Mouse (Mus musculus) hindbrain, postnatal 0 days (tissue): ENCODE measurements at regions not wholly inside any gene's neighbourhood (a gene's known extent, or its start where the extent isn't known, plus 50 kb on each side); places are given as distances from the start of the nearest gene placed in this dataset.

Experiments
- ATAC-seq: fragments of 200-750 bp; cut with Nextera tagmentation; 2 replicates; pipeline ENCODE4 v1.8.0; 2017; ENCODE audit warnings: mild to moderate bottlenecking, moderate TSS enrichment, moderate library complexity
- DNase-seq: peaks from one replicate; pipeline ENCODE4 v3.0.0-alpha.2; 2015; ENCODE audit warnings: low spot score
- H3K27ac ChIP-seq: fragments of 300-500 bp; sonication (generic); 2 replicates; pipeline ENCODE4 v1.5.1; 2014; ENCODE audit warnings: mild to moderate bottlenecking
- H3K27me3 ChIP-seq: fragments of 300-500 bp; sonication (generic); 2 replicates; pipeline ENCODE4 v1.6.1; 2014; ENCODE audit warnings: low read length, mixed read lengths; ENCODE audit not compliant: insufficient read depth
- H3K36me3 ChIP-seq: fragments of 300-500 bp; sonication (generic); 2 replicates; pipeline ENCODE4 v1.6.1; 2014; ENCODE audit warnings: low read length, mixed read lengths; ENCODE audit not compliant: insufficient read depth
- H3K4me1 ChIP-seq: fragments of 300-500 bp; sonication (generic); 2 replicates; pipeline ENCODE4 v1.6.1; 2014; ENCODE audit warnings: antibody characterized with exemption, low read length, mixed read lengths; ENCODE audit not compliant: insufficient read depth
- H3K4me2 ChIP-seq: fragments of 300-500 bp; sonication (generic); 2 replicates; pipeline ENCODE4 v1.6.1; 2014; ENCODE audit warnings: low read depth, mild to moderate bottlenecking, low read length, moderate library complexity, mixed read lengths
- H3K4me3 ChIP-seq: fragments of 300-500 bp; sonication (generic); 2 replicates; pipeline ENCODE4 v1.5.1; 2014; ENCODE audit warnings: low read length
- H3K9ac ChIP-seq: fragments of 300-500 bp; sonication (generic); replicated peaks from 2 replicates; pipeline ENCODE4 v1.6.1; 2014; ENCODE audit warnings: mild to moderate bottlenecking, low read length, moderate library complexity, mixed read lengths
- H3K9me3 ChIP-seq: fragments of 300-500 bp; sonication (generic); 2 replicates; pipeline ENCODE4 v1.6.1; 2016; ENCODE audit warnings: low read length, mixed read lengths
- CTCF ChIP-seq: IDR thresholded peaks from 2 replicates; pipeline ENCODE4 v1.5.1; 2016; ENCODE audit warnings: antibody characterized with exemption, control low read depth, low read depth
- WGBS: fragments of 180-500 bp; shearing (Covaris S2); extraction: QIAGEN DNeasy Blood & Tissue Kit; methylation state at CpG from one replicate; pipeline ENCODE4 v1.1.7; 2014; 5-methylcytosine and 5-hydroxymethylcytosine counted together

- DNase-seq (peak; percentile 10), ATAC-seq (no peak)
Observed at GRCm38 (mm10) chr7:35948389-35948788, 145.6 kb upstream of the Zfp507 start.

DNA sequence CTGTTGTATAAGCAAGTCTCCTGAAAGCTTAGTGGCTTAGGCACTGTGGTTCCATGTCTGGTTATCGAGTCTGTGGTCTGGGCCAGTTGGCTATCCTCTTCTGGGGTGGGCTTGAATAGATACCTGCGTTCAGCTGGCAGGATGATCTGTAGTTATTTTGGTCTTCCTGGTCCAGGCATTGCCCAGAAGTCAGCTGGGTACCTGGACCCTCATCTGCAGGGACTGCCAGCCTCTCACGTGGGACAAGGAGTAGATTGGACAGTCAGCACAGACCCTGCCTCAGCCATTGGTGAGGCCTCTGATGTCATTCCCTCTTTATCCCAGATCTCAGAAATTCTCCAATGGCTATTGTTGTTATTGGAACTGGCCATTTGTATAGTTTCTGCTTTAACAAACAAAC lies 138.3 kb upstream of the Zfp507 start:
- H3K27ac ChIP-seq: no peak overlapping the region
- H3K9me3 ChIP-seq: no peaks in the 10 kb centered on the region
- no peak overlapping the region for H3K4me2 ChIP-seq
- H3K4me3 ChIP-seq: no peak overlapping the region
- ATAC-seq (no peak), DNase-seq (no peak)
- no peaks in the 10 kb centered on the region for H3K36me3 ChIP-seq
- no peak for TF ChIP-seq CTCF
- no peaks in the 10 kb centered on the region for H3K27me3 ChIP-seq
- 79% methylated on average over 3 of the region's 3 CpGs for WGBS
- no peaks in the 10 kb centered on the region for H3K4me1 ChIP-seq
- H3K9ac ChIP-seq: no peak overlapping the region

More at GRCm38 (mm10) chr7:35948389-35948788, 145.6 kb upstream of the Zfp507 start:
- Histone ChIP-seq H3K9me3 (no peaks in the 10 kb centered on the region), H3K27ac (no peak overlapping the region), H3K36me3 (no peaks in the 10 kb centered on the region), H3K27me3 (no peaks in the 10 kb centered on the region), H3K4me3 (peak overlapping the region; percentile 8; the same call in 1 of the 2 replicates), H3K4me1 (no peaks in the 10 kb centered on the region), H3K4me2 (peak overlapping the region; percentile 46), H3K9ac (no peak overlapping the region)
- WGBS: 3% methylated on average over 13 of the region's 13 CpGs
- TF ChIP-seq CTCF: no peak

- no peak for DNase-seq
- H3K4me2 ChIP-seq: no peak overlapping the region
- H3K9ac ChIP-seq: no peak overlapping the region
- no peaks in the 10 kb centered on the region for H3K36me3 ChIP-seq
- H3K4me3 ChIP-seq: no peak overlapping the region
- H3K9me3 ChIP-seq: no peaks in the 10 kb centered on the region
- H3K27ac ChIP-seq: no peak overlapping the region
- H3K27me3 ChIP-seq: no peaks in the 10 kb centered on the region
- no peaks in the 10 kb centered on the region for H3K4me1 ChIP-seq
- no peak for TF ChIP-seq CTCF
- 39% methylated on average over 13 of the region's 13 CpGs for WGBS
- no peak for ATAC-seq
Observed at GRCm38 (mm10) chr7:35938123-35938869, 135.5 kb upstream of the Zfp507 start.

DNA sequence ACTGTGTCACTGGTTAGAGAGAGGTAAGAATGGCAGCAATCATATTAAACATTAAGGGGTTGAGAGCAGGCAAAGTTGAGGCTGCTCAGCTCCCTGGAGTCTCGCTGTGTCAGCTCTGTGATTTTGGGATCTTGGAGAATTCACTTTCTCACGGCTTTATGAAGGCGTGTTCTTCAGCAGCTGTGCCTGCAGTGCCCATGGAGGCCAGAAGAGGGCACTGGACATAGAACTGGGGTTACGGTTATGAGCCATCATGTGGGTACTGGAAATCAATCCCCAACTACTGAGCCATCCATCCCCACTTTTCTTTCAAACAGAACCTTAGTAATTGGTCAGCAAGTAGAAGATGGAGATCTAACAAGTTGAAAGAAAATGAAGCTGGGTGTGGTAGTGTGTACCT lies 123.9 kb upstream of the Zfp507 start:
- H3K27me3 ChIP-seq: no peaks in the 10 kb centered on the region
- no peaks in the 10 kb centered on the region for H3K36me3 ChIP-seq
- H3K9ac ChIP-seq: no peak overlapping the region
- ATAC-seq: no peak
- TF ChIP-seq CTCF: peak; percentile 26; the same call in 1 of the 2 replicates
- WGBS: 89% methylated on average over 4 of the region's 4 CpGs
- H3K4me3 ChIP-seq: no peak overlapping the region
- no peak for DNase-seq
- H3K27ac ChIP-seq: no peak overlapping the region
- no peaks in the 10 kb centered on the region for H3K4me1 ChIP-seq
- no peak overlapping the region for H3K4me2 ChIP-seq
- H3K9me3 ChIP-seq: no peaks in the 10 kb centered on the region

DNA sequence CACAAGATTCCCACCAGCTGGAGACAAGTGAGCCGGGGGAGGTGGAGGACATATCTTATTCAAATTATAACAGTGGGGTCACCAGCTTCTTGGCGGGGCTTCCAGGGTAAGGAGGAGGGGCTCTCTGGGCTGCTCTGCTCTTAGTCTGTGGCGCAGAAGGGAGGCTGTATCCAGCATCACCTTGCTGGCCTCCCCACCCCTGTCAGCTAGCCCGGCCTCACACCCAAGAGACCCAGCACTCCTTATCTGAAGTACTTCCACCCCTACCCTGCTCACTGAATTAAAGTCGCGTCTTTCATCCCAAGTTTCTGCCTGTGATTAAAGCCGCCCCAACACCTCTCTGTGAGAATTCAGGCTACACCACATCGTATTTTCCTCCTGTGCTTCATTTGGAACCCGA lies 119.8 kb upstream of the Zfp507 start:
- no peaks in the 10 kb centered on the region for H3K27me3 ChIP-seq
- no peaks in the 10 kb centered on the region for H3K36me3 ChIP-seq
- peak overlapping the region; percentile 36 for H3K4me2 ChIP-seq
- H3K27ac ChIP-seq: no peak overlapping the region
- H3K4me3 ChIP-seq: 0 out of 2 replicates have a peak overlapping the region, but pooled peaks have one; percentile 10
- no peaks in the 10 kb centered on the region for H3K4me1 ChIP-seq
- DNase-seq (no peak), ATAC-seq (no peak)
- 34% methylated on average over 9 of the region's 9 CpGs for WGBS
- no peak for TF ChIP-seq CTCF
- H3K9ac ChIP-seq: no peak overlapping the region
- no peaks in the 10 kb centered on the region for H3K9me3 ChIP-seq

DNA sequence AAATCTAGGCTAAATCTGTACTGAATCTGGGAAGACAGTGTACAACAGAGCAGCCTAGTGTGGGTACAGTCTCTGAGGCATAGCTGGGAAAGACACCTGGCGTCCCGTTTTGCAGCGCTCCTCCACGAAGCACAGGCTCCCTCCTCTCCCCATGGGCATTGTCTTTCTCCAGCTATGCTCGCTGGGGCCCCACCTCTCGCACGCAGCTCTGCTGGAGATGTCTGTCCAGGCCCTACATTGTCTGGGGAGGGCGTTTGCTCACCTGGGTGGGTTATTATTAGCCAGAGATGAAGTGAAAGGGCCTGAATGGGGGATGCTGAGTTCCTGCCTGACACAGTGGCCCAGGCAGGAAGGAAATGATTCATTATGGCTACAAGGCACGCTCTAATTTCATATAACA lies 118.1 kb upstream of the Zfp507 start:
- H3K9ac ChIP-seq: 0 out of 2 replicates have a peak overlapping the region, but pooled peaks have one; percentile 5

DNA sequence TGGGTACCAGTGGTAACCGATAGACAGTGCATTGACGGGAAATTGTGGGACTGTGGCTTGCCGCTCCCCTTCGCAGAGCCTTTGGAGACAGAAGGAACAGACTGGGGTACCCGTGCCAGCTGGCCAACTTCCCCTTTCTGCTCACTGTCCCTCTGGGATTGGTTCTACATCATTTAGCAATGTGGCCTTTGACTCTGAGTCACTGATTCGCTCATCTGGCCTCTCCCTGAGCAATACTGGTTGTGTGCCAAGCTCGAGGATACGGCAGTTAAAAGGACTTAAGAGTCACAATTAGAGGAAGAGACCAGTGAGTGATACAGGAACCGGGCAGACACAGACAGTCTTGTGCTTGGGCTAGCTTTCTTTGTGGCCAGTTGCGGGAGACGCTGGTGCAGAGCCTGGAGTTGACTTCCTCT lies 117.4 kb upstream of the Zfp507 start:
- ATAC-seq (peak; percentile 61), DNase-seq (peak; percentile 78)
- WGBS: 30% methylated on average over 11 of the region's 11 CpGs

More for the DNA sequence above, 118.1 kb upstream of the Zfp507 start:
- Histone ChIP-seq H3K36me3 (no peaks in the 10 kb centered on the region), H3K9me3 (no peaks in the 10 kb centered on the region), H3K4me2 (no peak overlapping the region), H3K4me1 (no peaks in the 10 kb centered on the region), H3K27ac (no peak overlapping the region), H3K4me3 (no peak overlapping the region), H3K27me3 (no peaks in the 10 kb centered on the region)
- TF ChIP-seq CTCF: no peak
- WGBS: 17% methylated on average over 9 of the region's 9 CpGs
- no peak for DNase-seq
- no peak for ATAC-seq

More for the DNA sequence above, 117.4 kb upstream of the Zfp507 start:
- Histone ChIP-seq H3K4me1 (no peaks in the 10 kb centered on the region), H3K36me3 (no peaks in the 10 kb centered on the region), H3K27ac (no peak overlapping the region), H3K9ac (no peak overlapping the region), H3K4me2 (no peak overlapping the region), H3K27me3 (no peaks in the 10 kb centered on the region), H3K4me3 (no peak overlapping the region), H3K9me3 (no peaks in the 10 kb centered on the region)
- no peak for TF ChIP-seq CTCF
